Mouse (Mus musculus): ENCODE results near the gene Unc5cl.

Gene Unc5cl

DNA sequence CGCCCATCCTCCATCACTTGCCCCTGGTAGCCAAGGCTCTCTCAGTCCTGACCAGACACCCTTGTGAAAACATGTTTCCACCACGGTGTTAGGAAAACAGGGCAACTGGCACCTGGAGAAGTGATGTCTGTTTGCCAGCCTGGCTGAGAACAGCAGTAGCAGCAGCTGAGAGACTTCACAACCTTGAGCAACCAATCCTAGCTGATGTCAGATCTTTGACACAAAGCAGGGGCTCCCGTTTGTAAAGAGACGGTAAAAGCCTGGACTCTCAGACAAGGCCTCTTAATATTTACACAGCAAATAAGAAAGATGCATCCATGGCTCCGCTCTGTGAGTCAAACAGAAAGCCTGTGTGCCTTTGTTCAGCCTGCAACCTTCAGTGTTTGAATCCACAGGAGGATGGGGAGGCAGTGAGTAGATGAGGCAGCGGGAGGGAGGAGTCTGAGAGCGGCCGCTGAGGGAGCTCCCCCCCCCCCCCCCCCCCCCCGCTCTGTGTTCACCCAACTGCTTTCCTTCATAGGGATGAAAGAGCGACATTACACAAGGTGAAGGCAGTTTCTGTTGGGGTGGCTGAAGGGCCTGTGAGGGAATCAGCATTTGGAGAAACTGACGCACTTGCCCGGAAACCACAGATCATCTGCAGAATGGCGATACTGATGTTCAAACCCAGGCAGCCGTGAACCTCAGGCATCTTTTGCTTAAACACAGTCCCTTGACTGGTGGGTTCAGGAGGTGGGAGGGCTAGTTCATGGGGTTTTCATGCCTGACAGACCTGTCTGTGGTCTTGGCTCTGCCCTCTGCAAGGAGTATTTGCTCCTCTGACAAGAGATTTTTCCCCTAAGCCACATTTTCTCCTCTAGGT is 79.4 kb downstream of the Unc5cl start:
- intact Hi-C loops (cut with DNase I): no loop called here

GRCm38 (mm10) chr17:48538328-48538727 is 83.6 kb downstream of the Unc5cl start:
- intact Hi-C loops (cut with DNase I): no loop called here

DNA sequence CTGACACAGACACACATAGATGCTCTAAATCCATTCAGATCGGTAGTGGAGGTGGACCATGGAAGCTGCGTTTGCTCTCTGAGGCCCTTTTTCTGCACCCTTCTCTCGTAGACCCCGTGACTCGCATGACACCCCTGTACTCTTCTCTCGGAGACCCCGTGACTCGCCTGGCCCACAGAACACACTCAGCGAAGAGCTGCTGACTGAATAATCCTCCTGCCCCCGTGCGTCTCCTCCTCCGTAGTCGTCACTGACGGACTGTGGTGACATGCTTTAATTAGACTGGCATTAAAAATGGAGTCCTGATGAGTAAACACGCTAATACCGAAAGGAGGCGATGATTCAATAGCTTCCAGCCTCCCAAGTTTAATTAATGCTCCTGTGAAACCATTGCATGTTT is 84.6 kb downstream of the Unc5cl start:
- intact Hi-C loops (cut with DNase I): no loop called here

DNA sequence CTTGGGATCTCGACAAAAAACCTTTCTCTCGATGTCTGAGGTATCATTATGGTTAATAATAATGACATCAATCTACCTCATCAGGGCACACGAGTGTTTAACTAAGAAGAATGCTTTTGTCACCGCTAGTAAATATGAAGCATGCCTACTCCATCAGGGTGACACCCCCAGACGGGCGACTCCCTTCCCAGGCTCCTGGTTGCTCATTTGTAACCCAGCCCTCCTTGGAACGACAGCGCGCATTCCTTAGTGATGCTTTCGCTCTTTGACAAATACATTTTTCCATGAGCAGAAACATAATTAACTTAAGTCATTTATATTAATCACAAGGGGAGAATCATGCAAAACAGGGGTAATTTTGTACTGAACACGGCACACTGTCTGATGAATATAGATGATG is 88.0 kb downstream of the Unc5cl start:
- intact Hi-C loops (cut with DNase I): no loop called here

DNA sequence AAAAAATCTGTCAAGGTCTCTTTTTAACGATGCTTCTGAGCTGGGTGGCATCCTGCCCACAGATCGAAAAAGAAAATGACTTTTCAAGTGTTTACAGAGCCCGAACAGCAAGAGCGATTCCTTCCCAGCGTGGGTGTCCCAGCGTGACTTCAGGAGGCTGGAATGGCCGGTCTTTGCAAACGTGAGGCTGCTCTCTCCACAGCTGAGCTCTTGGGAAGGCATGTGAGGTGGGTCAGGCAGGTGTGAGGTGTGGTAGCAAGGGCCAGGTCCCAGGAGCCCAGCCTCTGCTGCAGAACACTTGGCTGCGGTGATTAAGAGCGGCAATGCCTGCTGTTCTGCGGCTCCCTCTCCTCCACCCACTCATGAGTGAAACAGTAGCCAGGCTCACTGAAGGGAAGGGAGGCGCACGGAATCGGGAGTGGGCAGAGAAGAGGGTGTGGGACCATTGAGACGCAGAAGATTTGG is 88.6 kb downstream of the Unc5cl start:
- intact Hi-C loops (cut with DNase I): no loop called here

DNA sequence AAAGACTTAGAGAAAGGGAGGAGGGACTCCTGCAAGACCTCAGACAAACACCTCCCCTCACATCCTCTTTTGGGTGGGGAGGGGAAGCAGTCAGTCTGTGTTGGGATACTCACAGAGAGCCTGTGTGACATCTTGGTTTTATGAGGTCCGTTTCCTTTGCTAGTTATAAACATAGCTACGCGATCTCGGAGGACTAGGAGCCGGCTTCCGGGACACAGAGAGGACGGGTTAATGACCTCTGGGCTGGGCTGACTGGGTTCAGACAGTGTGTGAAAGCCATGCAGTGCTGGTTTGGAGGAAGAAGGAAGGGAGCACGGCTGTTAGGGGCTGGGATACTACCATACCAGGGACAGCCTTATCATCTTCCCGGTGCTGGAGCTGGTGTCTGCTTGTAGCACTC is 90.0 kb downstream of the Unc5cl start:
- intact Hi-C loops (cut with DNase I): no loop called here

DNA sequence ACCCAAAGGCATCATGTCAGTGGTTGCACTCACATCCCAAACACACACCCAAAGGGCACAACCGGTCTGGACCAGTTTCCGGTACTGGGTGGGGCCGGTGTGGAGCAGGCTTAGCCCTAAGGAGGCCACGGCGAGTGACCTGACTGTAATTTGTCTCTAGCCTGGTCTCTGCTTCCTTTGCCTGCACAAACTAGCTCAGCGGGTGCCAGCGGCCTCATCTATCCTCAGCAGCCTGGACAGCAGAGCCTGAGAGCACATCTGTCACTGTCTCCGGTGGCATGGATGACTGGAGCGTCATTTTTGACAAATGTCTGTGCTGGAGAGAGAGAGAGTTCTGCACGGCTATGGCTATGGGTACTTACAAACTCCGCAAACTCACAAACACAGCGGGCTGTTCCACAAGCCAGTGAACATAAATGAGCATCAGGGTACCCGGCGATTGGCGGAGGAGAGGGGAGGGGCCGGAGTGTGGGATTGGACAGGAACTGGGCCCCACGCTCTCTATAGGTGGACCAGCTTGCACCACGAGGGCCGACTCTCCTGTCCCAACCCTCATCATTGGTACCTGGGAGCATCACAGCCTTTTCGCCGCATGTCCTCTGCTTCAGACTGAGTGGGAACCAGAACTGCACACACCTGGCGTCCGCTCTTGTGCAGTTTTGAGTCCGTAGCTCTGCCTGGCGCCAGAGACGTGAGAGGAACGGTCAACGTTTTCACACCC is 90.7 kb downstream of the Unc5cl start:
- intact Hi-C loops (cut with DNase I): no loop called here

DNA sequence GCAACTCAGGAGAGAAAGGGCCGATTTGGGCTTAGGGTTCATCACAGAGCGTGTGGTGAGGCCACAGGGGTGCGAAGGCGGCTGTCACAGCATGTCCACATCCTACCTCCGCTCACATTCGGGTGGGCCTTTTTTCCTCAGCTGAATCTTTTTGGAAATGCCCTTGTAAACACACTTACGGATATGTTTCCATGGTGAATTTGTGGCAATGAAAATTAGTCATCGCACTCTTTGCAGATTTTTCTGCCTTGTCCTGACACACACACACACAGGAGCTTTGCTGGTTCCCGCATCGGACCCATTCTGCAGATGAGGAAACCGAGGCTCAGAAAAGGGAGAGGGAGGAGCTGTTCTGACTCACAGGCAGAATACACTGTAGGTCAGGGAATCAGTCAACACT is 91.3 kb downstream of the Unc5cl start:
- intact Hi-C loops (cut with DNase I): no loop called here

DNA sequence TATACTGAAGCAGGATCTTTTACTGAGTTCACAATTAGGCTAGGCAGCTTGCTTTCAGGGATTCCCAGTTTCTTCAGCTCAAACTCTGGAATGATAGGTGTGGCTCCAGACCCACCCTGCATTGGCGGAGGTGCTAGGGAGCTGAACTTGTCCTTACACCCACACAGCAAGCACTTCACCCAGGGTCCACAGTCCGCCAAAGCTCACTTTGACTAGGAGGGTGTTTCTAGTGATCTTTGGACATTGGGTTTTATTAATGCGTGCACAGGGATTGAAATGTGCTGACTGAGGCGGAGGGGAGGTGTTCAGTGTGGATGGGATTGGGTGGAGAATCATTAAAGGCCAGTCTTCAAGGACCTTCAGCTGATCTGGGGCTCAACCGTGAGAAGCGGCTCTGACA is 93.0 kb downstream of the Unc5cl start:
- intact Hi-C loops (cut with DNase I): no loop called here

GRCm38 (mm10) chr17:48551788-48552531 is 97.3 kb downstream of the Unc5cl start:
- intact Hi-C loops (cut with DNase I): no loop called here

- intact Hi-C loops (cut with DNase I): no loop called here
Measured at GRCm38 (mm10) chr17:48552532-48552915, 97.8 kb downstream of the Unc5cl start.

- intact Hi-C loops (cut with DNase I): no loop called here
Measured at GRCm38 (mm10) chr17:48556223-48556962, 101.7 kb downstream of the Unc5cl start.

- intact Hi-C loops (cut with DNase I): no loop called here
Measured at GRCm38 (mm10) chr17:48557823-48558715, 103.4 kb downstream of the Unc5cl start.

DNA sequence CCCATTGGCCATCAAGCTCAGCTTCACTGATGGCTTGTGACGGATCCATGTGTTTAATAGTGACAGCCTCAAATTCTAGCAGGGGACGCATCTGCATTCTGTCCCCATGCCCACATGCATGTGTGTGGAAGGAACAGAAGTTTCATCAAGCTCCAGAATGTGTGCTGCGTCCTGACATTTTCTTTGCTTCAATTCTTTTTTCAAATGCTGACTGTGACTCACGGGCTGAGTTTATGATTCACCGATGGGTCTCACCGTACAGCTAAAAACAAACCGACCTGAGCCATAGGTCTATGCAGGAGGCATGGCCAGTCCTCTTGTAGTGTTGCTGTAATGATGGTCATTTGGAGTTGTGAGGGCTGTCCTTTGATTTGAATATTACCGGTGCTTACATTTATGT is 110.2 kb downstream of the Unc5cl start:
- intact Hi-C loops (cut with DNase I): no loop called here

DNA sequence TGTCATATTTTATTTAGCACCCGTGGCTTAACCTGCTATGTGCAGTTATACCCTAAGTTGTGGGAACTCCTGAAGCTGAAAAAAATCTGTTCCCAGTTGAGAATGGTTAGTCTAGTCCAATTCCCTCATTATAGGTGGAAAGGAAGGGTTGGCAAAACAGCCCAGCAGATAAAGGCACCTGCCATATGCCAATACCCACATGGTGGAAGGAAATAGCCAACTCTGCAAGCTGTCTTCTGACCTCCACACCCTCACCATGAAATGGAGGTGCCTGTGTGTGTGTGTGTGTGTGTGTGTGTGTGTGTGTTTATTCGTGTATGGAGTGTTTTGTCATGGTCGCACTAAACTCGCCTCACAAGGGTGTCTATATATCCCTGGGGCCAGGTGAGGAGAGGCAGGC is 115.0 kb downstream of the Unc5cl start:
- intact Hi-C loops (cut with DNase I): no loop called here

DNA sequence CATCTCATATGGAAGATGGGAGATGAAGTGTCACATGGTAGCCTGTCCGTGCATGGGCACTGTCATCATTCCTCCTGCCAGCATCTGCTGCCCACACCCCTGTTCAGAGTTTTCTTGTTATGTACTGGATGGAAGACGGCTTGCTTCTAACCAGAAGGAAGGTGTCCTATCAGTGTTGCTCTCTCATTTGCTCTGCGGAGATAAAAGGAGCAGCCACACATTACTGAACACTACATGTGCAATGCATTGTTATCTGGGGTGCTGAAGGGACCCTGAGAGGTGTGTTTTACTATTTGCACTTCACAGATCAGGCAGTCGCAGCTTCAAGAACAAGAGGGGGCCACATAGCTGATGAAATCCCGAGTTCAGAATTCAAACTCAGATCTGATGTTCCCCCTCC is 126.5 kb downstream of the Unc5cl start:
- intact Hi-C loops (cut with DNase I): no loop called here

DNA sequence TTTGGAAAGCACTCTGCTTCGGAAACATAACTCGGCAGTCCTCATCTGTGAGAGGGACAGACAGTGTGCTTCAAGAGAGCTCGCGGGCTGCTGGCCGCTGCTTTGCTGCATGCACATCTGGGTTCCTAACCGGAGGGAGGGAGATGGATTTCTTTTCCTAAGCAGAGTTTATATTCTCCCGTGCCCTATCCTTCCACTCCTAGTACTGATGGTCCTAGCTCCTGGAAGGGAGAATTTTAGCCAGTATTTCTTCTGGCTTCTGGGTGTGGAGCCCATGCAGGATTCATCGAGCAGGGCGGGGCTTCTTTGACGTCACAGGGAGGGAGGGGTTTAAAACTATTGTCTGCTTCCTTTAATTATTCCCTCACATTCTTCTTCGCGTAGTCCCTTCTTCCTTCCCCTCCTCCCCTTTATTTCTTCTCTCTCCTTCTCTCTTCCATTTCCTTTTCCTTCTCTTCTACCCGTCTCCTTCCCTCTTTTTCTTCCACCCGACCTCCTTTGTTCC is 127.8 kb downstream of the Unc5cl start:
- intact Hi-C loops (cut with DNase I): no loop called here

GRCm38 (mm10) chr17:48583401-48583800 is 128.7 kb downstream of the Unc5cl start:
- intact Hi-C loops (cut with DNase I): no loop called here

- intact Hi-C loops (cut with DNase I): no loop called here
Measured at GRCm38 (mm10) chr17:48585902-48586359, 131.2 kb downstream of the Unc5cl start.

DNA sequence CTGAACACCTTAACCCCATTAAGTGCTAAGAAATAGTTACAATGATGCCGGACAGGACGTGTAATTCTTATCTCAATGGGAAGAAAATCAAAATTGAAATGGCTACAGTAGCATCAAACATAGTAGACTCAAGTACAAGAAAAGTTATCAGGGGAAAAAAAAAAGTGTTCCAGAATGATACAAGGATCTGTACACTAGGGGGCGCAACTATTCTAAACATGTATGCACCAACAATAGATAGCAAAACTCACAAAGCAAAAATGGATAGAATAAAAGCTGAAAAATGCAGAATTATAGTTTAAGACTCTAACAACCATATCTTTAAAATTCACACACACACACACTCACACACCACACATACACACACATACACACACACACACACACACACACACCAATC is 134.0 kb downstream of the Unc5cl start:
- intact Hi-C loops (cut with DNase I): no loop called here
